Mouse (Mus musculus) spleen, postnatal 0 days (tissue): ENCODE measurements around the gene Josd1. TPM values are rescaled to one million over a fixed set of nuclear protein-coding genes. Genes with fewer than 3 reads are reported as not detected.

Source experiments
- polyA plus RNA-seq: library from polyadenylated mRNA; unstranded; fragments of >200 nt; fragmentation: Nextera tagmentation; extraction: Ambion mirVana; gene quantifications from 2 replicates; pipeline ENCODE4 v1.2.1, GENCODE M21; 2015

The Josd1 gene
- polyA plus RNA-seq, result 17.5 and 19.6 TPM in 2 replicates

DNA sequence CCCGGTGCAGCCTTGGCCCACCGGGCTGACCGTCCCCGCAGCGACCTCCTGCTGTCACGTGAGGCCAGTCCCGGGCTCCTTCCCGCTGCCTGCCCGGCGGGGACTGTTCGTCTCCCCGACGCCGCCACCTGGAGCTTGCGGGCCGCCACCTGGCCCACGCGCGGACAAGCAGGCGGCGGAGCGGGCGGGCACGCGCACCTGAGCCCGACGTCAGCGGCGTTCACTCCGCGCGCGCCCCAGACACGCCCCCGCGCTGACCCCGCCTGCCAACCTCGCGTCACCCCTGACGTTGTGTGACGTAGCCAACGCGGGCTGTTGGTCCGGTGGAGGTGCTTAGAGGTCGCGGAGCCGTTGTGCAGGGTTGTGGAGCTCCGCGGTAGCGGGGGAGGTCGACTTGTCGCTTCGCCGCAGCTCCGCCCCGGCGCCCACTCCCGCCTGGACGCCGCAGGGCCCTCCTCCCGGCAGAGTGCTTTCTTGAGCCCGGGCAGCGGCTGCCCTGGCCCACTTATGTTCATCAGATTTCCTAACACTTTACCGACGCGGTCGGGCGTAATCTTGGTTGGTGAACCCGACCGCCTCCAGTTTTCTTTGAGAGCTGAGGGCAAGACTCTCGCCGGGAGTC lies at the start of gene Josd1:
Gene Josd1 (minus strand): TSS at position 274 of the 622 bp plus-strand sequence.

DNA sequence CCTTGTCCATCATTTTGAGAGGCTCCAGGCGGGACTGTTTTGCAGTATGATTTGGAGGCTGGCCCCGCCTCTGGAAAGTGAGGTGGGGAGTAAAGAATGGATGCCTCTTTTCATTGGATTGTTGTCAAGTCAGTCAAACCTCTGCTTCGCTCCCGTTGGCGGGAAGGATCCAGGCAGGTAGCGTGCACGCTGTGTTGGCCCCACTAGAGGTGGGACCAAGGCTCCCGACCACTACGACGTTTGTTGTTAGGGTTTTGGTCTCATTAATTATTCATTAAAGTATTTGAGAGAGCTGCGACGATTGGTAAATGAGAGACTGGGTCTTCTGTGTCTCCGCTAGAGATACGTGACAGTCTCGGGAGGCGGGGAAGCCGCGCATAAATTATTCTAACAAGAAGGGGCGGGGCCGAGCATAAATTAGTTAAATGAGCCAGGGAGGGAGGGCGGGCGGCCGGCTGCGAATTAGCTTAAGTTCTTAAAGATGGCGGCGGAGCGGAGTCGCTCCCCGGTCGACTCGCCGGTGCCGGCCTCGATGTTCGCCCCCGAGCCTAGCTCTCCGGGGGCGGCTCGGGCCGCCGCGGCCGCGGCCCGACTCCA lies 2.8 kb upstream of the Josd1 start, which contains the start of gene Gtpbp1:
Gene Gtpbp1 (plus strand): TSS at position 420 of the 597 bp plus-strand sequence.

DNA sequence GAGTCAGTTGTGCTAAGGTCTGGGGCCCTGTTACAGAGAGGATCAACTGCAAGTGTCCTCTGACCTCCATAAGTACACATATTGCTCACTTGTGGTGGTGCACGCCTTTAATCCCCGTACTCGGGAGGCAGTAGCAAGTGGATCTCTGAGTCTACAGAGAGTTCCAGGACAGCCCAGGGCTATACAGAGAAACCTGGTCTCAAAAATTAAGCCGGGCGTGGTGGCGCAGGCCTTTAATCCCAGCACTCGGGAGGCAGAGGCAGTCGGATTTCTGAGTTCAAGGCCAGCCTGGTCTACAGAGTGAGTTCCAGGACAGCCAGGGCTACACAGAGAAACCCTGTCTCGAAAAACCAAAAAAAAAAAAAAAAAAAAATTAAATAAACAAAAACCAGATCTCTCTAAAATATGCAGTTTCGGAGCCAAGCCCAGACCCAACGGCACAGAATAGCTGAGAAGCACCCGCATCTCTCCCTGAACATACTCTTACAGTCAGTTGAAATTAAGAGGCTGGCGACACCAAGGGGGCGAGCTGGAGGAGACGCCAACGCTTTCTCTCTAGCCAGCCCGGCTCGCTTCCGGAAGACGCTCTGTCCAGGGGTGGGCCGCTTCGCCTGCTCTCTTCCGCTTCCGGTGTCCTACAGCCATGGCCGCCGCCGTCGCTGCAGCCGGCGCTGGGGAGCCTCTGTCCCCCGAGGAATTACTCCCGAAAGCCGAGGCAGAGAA lies 17.3 kb downstream of the Josd1 start, which contains the start of gene Tomm22:
Gene Tomm22 (plus strand): TSS at position 613 of the 723 bp plus-strand sequence.

GRCm38 (mm10) chr15:79658531-79659375 lies 29.0 kb downstream of the Josd1 start, which contains the start of the genes Fam227a and Cby1:
Gene Fam227a (minus strand): TSS chr15:79658956.
Gene Cby1 (plus strand): TSS chr15:79659199.

Other genes with a start within 250 kb of the Josd1 start
- 19.9 and 25.4 TPM in 2 replicates for gene Csnk1e, start 232.4 kb downstream of the Josd1 start, polyA plus RNA-seq
- not detected in 2 replicates for gene Kcnj4, start 182.7 kb downstream of the Josd1 start, polyA plus RNA-seq
- 18.3 and 22.0 TPM in 2 replicates for gene Kdelr3, start 171.5 kb downstream of the Josd1 start, polyA plus RNA-seq
- gene Ddx17, start 141.2 kb downstream of the Josd1 start, polyA plus RNA-seq, result 25.1 and 31.0 TPM in 2 replicates
- 0.85 and 0.94 TPM in 2 replicates for gene Dmc1, start 82.8 kb downstream of the Josd1 start, polyA plus RNA-seq
- gene Fam227a, start 29.0 kb downstream of the Josd1 start, polyA plus RNA-seq, result 0.38 and 0.52 TPM in 2 replicates
- gene Cby1, start 28.7 kb downstream of the Josd1 start, polyA plus RNA-seq, result 21.8 and 23.0 TPM in 2 replicates
- gene Tomm22, start 17.1 kb downstream of the Josd1 start, polyA plus RNA-seq, result 170 and 178 TPM in 2 replicates
- gene Gtpbp1, start 2.9 kb upstream of the Josd1 start, polyA plus RNA-seq, result 38.9 and 40.0 TPM in 2 replicates
- gene Sun2, start 54.6 kb upstream of the Josd1 start, polyA plus RNA-seq, result 7.1 and 7.6 TPM in 2 replicates
- gene Dnal4, start 89.9 kb upstream of the Josd1 start, polyA plus RNA-seq, result 13.8 and 18.1 TPM in 2 replicates
- gene Nptxr, start 116.8 kb upstream of the Josd1 start, polyA plus RNA-seq, result 1.2 and 1.8 TPM in 2 replicates
- gene Npcd, start 146.3 kb upstream of the Josd1 start, polyA plus RNA-seq, result not detected in 2 replicates
- 12.5 and 18.4 TPM in 2 replicates for gene Cbx6, start 146.8 kb upstream of the Josd1 start, polyA plus RNA-seq
- gene Apobec3, start 203.7 kb upstream of the Josd1 start, polyA plus RNA-seq, result 114 TPM in 2 replicates